Mouse (Mus musculus): Measurements from ENCODE around the gene Scg3.
"Not testable (repeated sequence)": the region's sequence is repeated elsewhere in the genome, so short reads cannot be mapped to it uniquely, and the experiment has no call there.

Gene Scg3

DNA sequence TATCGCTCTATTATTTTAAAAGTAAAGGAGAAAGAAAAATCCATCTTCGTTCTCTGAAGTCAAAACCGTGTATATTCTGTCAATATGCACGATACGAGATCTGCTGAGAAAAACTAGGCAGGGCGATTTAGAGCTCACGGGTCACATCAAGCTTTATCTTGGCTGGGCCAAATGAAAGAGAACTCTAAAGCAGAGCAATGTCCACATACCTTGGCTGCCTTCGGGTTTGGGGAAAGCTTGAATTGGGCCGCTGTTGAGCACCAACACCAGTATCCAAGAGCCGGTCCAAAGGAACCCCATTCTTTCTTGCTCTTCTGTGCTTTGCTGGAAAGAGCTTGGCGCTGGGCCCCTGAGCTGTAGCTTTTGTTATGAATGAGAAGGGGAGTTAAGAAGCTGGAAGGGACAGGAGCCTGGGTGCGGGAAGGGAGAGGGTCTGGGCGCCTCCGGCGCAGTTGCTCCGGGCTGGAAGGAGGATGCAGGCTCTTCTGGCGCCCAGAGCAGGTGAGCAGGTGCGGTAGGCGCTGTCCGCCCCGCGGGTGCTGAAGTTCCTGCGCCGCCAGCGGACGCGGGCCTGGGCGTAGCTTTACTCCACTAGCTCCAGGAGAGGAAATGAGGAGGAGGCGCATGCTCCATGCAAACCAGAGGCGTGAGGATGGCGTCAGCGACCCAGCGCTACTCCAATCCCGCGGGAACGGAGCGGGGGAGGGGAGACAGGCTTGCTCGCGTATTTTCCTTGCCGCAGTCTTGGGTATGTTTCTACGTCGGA, at the start of gene Scg3:
Scg3 (minus strand) TSS at position 631 of the 766 bp plus-strand sequence.
- DNase-seq (ENCODE audit: low spot score), result peak; percentile 92

DNA sequence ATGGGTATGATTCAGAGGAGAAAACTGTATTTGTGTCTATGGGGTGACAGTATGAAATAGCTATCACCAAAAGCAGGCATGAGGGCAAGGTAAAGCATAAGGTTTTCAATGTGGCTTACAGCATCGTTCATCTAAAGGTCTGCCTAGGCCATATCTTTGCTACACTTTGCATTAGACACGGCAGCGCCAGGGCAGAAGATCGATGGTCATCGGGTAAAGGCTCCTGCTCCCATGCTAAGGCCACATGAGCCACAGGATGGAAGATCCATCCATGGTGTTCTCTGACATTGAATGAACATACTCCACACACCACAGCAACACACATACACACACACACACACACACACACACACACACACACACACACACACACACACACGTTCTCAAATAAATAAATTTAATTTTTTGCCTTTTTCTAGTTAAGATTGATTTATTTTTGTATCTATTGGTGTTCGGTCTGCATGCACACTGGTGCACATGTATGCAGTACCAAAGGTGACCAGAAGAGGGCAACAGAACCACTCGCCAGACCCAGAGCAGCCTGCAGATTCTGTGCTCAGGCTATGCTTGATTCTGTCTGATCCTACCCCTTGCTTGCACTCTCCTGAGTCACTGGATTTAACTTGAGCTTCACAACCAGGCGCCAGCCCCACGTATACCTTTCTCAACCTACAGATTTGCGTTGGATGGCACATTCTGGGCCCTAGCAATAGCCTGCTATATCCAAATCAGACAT, 36.3 kb upstream of the Scg3 start:
- DNase-seq (ENCODE audit: low spot score), result peak; percentile 79

DNA sequence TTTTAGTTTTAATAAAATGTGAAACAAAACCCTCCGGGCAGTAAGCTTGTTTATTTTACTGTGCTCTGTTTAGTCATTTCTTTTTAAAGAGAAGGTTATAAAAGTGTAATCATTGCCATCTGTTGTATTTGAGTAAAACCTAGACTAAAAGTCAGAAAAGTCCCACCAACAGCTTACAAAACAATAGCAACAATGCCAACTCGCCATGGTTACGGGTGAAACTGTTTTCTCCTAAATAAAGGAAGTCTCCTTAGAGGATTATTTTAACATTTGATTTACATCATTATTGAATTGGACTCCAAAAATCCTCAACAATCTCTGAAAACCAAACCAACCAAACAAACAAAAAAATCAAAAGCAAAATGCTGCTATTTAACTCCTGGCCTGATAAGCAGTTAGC, 35.6 kb upstream of the Scg3 start:
- DNase-seq (ENCODE audit: low spot score), result no peak

DNA sequence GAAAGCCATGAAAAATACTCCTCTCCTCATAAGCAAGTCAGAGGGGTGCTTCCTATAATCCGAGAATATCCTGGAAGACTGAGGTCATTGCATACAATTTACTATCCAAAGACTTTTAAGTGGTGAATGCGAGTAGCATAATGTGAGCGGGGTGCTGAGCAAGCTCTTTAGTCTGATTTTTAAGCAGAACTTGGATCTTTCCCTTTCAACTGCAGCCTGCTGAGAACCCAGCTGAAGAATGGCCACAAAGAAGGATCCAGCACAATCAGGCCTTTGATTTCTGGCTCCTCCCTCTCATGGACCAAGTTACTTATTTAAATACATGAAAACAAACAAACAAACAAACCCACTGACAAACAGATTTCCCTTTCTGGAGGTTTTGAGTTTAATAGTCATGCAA, 916 bp upstream of the Scg3 start:
- no peak for DNase-seq (ENCODE audit: low spot score)

DNA sequence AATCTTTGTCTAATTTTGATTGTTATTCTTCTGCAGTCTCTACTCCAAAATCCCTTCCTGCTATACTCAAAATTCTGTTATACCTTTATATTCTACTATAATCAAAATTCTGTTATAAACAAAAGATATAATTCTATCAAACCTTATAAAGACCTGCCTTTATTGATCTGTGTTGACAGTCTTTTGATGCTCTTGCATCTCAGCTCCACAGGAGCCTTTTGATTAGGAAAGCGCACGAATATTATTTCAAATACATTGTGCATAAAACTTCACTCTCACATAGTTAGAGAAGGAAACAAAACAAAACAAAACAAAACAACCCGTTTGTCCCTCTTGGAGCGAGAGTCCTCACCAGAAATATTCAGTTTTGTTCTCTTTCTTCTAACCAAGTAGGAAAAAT, 436 bp upstream of the Scg3 start:
- no peak for DNase-seq (ENCODE audit: low spot score)

DNA sequence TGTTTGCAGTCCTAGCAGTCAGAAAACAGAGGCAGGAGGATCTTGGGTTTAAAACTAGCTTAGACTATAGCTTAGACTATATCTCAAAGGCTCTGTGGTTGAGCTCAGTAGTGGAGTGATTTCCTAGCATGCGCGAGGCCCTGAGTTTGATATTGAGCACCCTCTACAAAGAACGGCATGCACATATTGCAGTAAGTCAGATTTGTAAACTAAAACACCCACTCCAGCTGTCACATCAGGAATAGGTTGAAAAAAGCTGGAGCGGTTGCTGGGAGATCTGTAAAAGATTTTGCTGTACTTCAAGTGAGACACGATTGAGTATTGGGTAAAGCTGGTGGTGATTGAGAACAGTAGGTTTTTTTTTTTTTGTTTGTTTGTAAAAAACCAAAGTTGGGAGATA, 3.2 kb downstream of the Scg3 start:
- DNase-seq (ENCODE audit: low spot score), result no peak

DNA sequence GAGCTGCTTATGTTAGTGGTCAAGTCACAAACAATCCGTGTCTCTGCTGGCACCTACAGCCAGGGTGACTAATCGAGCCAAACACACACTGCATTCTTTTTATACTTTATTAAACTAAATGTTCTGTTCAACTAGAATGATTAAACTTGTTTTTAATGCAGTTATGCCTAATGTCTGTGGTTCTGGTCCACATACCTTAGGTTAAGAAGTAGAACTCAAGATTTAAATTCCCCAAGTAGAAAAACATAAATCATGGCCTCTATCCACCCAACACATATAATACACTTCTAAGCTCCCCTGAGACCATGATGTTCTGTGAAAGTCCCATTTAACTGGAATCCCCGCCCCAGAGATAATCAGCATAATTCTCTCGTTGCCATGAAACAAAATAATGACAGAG, 4.2 kb downstream of the Scg3 start:
- DNase-seq (ENCODE audit: low spot score), result no peak

DNA sequence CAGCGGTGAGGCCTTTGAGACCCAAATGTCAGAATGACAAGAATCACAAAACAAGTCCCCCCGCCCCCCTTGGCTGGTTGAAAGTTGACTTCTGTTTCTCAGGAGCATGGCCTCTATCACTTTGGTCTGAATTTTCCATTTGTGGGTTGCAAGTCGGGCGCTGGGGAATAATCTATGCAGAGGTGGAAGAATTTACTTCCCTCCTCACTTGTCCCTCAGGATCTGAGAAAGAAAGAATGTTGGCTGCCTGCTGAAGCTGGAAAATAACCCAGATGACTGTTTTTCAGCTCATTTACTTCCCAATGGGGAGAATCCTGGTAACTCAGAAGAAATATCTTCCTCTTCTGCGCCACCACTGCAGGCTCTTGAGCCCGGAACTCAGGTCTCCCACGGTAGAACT, 5.5 kb downstream of the Scg3 start:
- DNase-seq (ENCODE audit: low spot score), result no peak

DNA sequence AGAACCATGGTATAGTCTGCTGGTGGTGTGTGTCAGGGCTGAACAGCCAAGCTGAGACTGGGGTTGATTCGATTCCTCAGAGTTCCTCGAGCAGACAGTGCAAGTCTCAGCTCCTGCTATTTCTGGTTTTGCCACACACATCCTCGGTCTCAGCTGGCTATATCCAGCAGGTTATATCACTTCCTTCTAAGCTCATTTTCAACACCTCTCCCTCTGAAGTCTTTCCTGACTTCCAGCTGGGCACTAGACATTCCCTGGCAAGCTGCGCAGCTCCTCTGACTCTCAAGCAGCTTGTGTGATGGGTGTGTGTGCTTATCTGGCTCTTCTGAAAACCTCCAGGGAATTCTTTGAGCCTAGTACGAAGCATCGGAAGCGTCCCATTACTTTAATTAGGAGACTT, 7.6 kb downstream of the Scg3 start:
- DNase-seq (ENCODE audit: low spot score), result no peak

DNA sequence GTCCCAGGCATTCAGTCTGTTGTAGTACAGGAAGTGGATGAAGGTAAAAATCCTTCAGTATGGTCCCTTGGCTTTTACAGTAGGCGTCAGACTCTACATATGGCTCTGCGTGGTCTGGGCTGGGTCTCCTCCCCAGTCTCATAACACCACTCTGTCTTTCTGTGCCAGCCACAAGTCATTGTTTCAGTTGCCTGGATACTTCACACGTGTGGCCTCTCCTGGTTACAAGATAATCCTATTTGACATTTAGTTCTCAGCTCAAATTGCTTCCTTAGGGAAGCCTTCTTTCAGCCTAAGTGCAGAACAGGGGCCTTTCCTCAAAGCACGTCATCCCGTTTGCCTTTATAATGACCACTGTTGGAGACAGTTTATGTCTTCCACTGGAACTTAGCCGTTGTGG, 11.1 kb downstream of the Scg3 start:
- DNase-seq (ENCODE audit: low spot score), result no peak

DNA sequence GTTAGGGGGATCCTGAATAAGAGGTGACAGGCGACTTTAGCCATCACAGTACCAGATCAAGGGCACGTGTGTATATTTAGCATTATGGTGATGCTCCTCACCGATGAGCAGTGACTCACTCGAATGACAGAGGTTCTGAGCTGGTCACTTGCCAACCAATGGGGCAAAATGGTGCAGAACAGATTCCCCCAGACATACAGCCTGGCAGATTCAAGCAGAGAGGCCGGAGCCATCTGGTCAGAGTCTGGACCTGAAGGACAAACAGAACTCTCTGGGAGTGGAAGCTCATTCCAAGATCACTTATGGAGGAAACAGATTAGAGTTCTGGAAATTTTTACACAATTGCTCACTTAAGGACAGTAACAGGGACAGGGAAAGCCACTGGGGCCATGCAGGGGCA, 17.2 kb downstream of the Scg3 start:
- DNase-seq (ENCODE audit: low spot score), result no peak

DNA sequence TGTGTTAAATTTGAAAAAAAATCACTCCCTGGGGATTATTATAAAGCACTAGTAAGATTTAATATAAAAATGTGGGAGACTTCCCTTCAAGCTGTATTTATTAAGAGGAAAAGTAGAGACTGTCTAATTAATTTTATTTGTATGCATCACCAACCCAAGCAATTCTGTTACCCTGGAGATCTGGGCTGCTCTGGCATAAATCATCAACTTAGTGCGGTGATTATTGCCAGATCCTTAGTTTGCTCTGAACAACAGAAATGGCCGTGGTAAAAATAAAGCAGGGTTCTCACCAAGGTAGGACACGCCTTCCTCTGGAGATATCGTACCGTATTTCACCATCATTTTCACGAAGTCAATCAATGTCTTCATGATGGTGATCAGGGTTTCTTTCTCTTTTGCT, 18.5 kb downstream of the Scg3 start:
- no peak for DNase-seq (ENCODE audit: low spot score)

DNA sequence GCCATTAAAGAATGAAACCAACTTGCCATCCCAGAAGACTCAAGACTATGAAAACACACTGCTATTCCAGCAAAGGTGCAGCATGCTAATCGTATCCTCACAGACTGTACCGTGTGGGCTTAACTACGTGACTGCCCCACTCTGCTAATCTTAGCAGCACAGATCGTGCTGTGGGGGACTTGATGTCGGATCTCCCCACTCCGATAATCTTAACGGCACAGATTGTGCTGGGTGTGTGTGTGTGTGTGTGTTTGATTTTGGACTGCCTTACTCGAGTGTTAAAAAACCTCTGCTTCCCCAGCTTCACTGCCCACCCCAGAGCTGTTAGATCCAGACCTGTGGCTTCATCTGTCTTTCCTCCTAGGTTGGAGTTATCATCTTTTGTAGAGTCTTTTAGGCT, 22.9 kb downstream of the Scg3 start:
- DNase-seq (ENCODE audit: low spot score), result no peak

DNA sequence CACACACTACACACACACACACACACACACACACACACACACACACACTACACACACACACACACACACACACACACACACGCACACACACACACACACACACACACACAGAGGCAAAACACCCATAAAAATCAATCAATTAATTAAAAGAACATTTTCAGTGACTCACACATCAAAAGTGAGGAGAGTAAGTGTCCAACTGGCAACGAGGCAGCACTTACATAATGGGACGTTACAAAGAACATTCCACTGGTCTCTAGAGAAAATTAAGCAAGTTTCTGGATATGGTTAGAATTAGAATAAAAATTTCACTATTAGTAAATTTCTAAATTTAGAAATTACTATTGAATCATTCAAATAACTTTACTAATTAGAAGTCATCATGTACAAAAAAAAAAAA, 27.4 kb downstream of the Scg3 start:
- DNase-seq (ENCODE audit: low spot score), result not testable (repeated sequence)

DNA sequence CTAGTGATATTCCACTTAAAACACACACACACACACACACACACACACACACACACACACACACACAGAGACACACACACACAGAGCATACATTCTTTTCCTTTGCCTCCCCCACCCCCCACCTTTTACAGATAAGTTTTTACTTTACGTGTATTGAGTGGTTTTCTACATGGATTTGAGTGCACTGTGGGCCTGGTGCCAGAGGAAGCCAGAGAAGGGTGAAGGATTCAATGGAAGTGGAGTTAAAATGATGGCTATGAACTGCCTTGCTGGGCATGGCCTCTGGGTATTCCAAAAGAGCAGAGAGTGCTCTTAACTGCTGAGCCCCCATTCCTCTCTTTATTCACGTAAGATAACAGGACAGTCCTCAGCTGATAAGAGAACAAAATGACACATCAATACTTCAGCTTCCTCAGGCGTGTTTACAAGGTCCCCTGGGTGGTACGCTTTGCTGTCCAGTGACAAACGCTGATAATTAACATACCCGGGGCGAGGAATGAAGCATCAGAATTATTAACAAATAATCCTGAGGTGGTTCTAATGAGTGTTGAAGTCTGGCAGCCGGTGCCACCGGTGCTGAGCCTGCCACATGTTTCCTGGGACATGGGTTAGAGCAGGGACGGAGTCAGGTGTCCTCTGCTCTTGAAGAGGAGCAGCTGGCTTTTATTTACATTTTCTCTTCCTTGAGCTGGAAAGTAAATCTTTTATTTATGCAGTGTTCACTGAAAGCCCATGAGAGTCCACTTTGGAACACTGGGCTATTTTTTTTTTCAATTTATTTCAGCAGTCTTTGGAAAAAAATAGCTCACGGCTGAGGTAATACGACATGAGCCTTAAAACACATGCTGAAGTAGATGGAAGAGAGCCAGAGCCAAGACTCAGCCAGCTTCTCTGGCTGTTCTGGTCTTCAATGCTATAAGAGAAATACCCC, 29.6 kb downstream of the Scg3 start:
- no peak for DNase-seq (ENCODE audit: low spot score)

DNA sequence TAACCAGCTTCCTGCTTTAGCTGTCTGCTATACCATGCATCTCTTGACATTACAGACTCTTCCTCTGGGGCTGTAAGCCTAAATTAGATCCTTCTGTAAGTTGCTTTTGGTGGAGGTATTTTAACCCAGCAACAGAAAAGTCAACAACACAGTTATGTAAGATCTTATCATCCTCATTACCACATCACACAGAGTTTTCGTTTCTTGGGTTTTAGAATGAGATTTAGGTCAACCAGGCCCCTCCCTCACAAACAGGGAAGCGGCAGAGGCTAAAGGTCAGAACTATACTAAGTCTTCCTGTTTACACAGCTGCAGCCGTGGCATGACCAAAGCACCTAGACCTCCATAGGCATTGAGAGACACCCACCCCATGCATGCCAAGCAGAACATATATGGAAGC, 38.5 kb downstream of the Scg3 start:
- DNase-seq (ENCODE audit: low spot score), result peak; percentile 62

DNA sequence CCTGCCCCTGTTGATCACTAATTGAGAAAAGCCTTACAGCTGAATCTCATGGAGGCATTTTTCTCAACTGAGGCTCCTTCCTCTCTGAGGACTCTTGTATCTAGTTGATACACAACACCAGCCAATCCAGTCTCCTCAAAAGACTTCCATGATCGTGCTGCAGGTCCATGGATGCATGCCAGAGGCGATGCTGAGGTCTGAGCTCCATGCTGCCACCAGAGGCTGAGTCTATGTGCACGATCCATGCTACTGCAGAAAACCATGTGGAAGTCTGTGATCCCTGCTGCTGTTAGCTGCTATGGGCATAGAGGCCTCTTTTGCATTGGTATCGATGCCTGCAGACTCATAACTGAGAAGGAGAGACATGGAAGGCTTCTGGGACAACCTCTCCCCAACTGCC, 49.6 kb downstream of the Scg3 start:
- no peak for DNase-seq (ENCODE audit: low spot score)

DNA sequence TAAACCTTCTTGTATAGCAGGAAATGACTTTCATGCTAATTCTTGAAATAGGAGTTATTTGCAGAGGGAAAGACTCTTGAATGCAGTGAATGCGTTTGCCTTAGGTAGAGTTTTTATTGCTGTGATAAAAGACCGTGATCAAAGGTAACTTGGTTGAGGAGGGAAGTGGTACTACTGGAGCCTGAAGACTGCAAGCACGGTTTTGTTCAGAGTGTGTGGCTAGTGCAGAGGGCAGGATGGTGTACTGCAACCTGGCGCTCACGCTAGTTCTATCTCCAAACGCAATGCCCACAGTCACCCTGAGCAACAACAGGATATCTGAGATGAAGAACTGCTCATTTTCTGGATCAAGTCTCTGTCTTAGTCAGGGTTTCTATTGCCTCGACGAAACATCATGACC, 50.3 kb downstream of the Scg3 start:
- no peak for DNase-seq (ENCODE audit: low spot score)

DNA sequence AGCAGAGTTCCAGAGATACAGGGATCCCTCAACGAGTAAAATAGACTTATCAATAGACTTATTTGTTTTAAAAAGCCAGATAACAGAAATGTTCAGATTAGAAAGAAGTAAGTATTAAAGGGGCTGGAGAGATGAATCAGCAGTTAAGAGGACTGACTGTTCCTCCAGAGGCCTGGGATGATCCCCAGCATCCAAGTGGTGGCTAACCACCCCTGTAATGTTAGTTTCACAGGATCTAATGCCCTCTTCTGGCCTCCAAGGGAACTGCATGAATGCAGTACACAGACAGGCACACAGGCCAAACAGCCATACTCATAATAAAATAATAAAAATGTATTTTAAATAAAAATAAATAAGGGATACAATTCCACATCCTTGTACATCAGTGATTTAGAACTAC, 51.0 kb downstream of the Scg3 start:
- DNase-seq (ENCODE audit: low spot score), result peak; percentile 60

DNA sequence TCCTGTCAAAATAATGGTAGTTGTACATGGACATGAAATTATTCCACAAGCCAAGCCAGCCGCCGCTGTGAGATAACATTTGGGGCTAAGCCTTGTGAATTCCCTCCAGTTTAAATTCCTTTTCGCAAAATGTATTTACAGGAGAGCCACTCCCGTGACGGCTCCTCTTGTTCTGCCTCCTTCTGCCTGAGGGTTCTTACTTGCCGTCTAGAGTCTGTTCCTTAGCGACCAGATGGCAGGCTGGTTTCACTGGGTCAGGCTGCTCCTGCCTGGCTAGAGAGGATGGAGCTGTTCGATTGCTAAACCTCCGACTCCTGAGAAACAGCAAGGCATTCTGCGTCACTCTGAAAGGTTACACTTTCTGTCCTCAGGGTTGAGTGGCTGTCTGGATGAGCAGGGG, 51.7 kb downstream of the Scg3 start:
- no peak for DNase-seq (ENCODE audit: low spot score)

DNA sequence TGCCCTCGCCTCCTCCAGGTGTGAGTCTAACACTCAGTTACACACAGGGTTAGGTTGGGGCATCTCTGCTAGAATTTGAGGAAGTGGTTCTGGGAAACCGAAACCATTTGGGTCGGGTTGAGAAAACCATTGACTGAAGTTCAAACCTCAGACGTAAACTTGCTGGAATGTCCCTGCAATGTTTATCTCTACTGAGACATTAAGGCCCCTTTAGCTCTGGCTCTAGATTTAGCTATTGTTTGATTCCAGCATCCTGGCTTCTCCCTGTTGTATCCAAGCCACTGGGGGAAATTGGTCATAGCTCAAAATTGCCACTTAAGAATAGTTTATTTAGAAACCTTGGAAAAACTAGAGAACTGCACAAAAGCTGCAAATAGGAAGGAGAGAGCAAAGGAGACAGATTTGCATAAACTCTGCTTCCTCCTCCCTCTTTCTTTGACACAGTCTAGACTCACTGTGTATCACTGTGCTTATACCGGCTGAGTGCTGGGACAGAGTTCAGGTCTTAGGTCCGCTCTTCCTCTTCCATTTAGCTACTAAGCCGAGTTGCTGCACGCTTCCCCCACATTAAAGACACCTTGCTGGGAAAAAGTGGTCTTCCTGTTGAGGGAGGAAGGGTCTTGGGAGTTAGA, 52.9 kb downstream of the Scg3 start:
- DNase-seq (ENCODE audit: low spot score), result no peak

DNA sequence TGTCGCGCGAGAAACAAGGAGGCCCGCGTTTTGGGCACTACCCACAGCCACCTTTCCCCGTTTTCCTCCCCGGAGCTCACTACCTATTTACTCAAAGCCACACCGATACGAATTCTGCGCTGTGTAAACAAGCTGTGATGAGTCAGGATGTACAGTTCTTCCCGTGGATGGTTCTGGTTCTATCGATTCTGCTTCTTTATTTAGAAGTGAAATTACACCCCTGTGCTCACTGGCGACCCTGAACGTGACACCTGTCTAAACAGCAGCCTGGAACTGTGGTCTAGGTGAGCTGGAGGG, 57.6 kb downstream of the Scg3 start:
- DNase-seq (ENCODE audit: low spot score), result no peak
